Mouse (Mus musculus): ENCODE measurements at regions not wholly inside any gene's neighbourhood (a gene's known extent, or its start where the extent isn't known, plus 50 kb on each side); places are given as distances from the start of the nearest gene placed in this dataset.
"Not testable (repeated sequence)": the region's sequence is repeated elsewhere in the genome, so short reads cannot be mapped to it uniquely, and the experiment has no call there.

GRCm38 (mm10) chrX:166809165-166809564 lies 223.6 kb upstream of the Egfl6 start:
- intact Hi-C loops (cut with DNase I): no loop called here

DNA sequence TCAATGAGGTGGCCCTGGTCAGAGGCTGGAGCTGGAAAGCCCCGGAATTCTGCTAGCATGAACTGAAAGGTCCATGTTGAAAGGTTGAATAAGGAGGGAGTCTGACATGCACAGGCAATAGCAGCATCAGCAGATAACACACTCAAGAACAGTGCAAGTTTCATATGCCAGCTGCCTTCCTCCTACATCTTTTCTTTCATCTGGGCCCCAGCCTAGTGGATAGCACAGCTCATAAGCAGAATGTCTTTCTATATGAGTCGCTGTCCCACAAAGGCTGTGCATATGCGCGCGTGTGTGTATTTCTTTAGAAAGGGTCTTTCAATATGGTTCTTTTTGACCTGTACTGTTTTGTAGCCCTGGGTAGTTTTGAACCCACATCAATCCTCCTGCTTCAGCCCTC lies 222.7 kb upstream of the Egfl6 start:
- intact Hi-C loops (cut with DNase I): no loop called here

GRCm38 (mm10) chrX:166805957-166806356 lies 220.4 kb upstream of the Egfl6 start:
- intact Hi-C loops (cut with DNase I): no loop called here

DNA sequence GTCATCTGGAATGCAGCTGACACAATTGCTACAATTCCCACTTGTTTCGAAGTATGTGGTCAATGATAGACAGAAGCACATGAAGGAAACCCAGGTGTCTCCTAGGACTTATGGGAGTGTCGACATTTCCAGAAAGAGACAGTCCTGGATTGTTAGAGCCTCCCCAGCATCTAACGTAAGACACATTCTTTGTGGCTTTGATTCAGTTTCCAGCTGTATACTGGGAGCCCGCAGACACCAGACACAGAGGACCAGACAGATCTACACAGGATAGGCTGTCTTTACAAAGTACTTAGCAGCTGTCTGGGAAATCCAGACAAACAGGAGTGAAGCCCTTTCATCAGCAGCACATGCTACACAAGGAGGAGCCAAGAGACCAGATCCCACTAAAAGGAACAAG lies 220.0 kb upstream of the Egfl6 start:
- intact Hi-C loops (cut with DNase I): no loop called here

DNA sequence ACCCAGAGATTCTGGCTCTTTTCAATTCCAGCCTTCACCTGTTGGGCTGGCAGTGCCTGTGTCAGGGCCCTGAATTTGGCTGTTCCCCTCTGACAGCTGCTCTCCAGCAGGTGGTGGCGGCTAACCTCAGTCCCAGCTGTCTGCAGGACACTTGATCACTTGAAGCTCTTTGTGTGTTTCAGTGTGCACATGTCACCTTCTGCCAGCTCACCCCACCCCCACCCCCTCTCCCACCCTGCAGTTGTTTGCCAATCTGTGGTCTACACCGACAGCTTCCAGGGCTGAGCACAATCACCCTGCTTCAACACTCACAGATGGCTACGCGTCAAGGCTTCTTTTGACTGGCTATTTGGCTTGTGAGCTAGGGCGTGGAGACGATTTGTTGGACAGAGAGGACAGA lies 217.7 kb upstream of the Egfl6 start:
- intact Hi-C loops (cut with DNase I): no loop called here

GRCm38 (mm10) chrX:166801017-166801416 lies 215.5 kb upstream of the Egfl6 start:
- intact Hi-C loops (cut with DNase I): no loop called here

DNA sequence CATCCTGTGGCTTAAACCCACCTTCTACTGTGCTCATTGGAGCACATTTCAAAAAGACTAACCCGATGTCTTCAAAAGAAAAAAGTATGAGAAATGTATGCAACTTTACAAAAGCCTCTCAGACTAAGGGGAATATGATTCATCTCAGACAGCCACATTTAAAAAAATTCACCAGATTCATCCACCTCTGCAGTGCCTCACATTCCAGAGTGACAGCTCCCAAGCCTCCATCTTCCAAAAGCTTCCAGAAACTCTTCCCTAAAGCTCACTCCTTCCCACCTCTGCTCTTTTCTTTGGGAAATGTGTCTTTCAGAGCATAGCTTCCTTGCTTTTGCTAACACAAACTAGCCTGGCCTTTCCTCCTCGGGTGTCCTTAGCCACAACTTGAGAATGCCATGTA lies 210.1 kb upstream of the Egfl6 start:
- intact Hi-C loops (cut with DNase I): no loop called here

- intact Hi-C loops (cut with DNase I): no loop called here
These were observed 203.5 kb upstream of the Egfl6 start for GRCm38 (mm10) chrX:166789031-166789430.

DNA sequence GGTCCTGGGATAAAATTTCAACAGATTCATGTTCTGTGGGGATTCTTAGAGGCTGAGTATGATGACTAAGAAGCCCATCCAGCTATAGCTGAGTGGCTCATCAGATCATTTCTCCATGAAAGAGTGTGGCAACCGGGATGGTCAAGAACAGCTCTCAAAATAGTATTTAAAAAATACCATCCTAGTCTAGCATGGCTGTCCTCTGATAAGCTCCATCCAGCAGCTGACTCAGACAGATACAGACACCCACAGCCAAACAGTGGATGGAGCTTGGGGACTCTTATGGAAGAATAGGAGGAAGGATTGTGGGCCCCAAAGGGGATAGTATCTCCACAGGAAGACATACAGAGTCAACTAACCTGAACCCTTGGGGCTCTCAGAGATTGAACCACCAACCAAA lies 201.6 kb upstream of the Egfl6 start:
- intact Hi-C loops (cut with DNase I): not testable (repeated sequence)

DNA sequence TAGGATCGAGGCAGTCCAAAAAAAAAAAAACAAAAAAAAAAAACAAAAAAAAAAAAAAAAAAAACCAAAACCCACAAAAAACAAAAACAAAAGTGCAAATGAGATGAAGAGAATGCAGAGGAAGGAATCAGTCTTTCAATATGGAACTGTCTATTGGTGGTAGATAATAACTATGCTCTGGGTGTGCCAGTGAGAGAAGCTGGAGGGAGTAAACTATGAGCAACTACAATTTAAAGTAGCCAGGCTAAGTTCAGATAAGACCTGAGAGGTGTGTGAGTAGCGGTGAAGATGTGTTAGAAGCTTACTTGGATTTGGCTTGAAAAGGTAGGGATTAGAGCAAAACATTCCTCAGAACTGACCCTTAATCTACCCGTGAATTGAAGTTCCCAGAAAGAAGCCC lies 200.1 kb upstream of the Egfl6 start:
- intact Hi-C loops (cut with DNase I): no loop called here

DNA sequence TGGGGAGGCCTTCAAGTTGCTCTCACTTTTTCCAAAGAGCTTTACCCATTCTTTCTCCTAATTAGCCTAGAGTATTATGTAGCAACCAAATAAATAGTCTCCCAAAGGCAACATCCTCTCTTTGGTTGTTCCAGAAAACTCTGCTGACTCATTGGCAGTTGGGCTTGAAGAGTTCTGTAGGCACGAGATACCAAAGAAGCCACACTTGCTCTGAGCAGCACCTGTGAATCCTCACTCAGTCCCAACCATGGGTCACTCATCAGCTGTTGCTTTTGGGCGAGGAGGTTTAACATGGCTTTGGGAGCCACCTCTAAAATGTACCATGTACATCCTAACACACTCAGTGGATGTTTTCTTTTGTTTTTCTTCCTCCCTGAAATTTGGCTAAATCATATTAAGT lies 197.9 kb upstream of the Egfl6 start:
- intact Hi-C loops (cut with DNase I): no loop called here

- intact Hi-C loops (cut with DNase I): no loop called here
These were observed 194.0 kb upstream of the Egfl6 start for GRCm38 (mm10) chrX:166779334-166780092.

- intact Hi-C loops (cut with DNase I): no loop called here
These were observed 187.9 kb upstream of the Egfl6 start for GRCm38 (mm10) chrX:166773408-166773854.

DNA sequence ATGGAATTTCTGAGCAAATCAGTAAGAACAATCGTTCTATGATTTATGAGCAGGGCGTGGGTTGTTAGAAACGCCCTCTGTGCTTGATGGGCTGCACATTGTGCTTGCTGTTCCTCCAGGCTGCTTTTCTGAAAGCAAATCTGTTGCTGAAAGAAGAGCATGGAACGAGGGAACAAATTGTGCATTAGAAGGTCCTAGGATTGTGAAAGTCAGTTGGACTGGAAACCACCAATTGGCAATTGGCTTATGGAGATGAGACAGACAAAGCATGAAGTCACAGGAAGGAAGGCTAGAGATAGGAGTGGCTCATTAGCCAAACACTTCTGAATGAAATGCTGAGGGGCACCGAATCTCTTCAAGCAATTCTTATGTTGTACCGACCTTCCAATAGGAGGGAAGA lies 181.5 kb upstream of the Egfl6 start:
- intact Hi-C loops (cut with DNase I): no loop called here

DNA sequence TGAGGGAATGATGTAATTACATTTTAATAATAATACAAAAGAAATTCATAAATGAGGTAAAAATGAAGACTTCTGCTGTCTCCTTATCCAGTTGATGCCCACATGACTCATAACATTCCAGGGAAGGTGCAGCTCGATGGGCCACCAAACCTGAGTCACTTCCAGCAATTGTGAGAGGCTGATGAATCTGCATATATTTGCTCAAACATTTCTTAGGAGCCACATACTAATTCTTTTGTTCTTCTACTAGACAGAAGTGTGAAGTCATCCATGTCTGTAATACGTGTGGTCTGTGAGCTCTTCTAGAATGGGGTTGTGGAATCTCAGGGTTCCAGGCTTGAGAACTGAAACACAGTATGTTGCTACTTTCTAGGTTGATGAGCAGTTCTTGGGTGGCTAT lies 180.1 kb upstream of the Egfl6 start:
- intact Hi-C loops (cut with DNase I): no loop called here

GRCm38 (mm10) chrX:166762098-166762497 lies 176.6 kb upstream of the Egfl6 start:
- intact Hi-C loops (cut with DNase I): no loop called here

DNA sequence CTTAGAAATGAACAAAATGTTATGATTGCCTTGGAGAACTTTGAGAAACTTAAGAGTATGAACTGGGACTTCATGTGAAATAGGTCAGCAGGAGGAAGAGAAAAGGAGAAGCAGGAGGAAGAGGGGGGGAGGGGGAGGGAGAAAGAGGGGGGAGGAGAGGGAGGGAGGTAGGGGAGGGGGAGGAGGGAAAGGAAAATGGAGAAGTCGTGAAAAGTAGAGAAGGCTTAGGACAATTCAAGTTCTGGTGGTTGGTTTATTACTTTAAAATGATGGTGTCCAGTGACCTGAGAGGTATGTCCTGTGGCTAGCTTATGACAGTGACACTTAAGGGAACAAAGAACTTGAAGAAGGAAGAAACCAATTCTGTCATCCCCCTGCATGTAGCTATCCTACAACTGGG lies 171.6 kb upstream of the Egfl6 start:
- intact Hi-C loops (cut with DNase I): no loop called here

DNA sequence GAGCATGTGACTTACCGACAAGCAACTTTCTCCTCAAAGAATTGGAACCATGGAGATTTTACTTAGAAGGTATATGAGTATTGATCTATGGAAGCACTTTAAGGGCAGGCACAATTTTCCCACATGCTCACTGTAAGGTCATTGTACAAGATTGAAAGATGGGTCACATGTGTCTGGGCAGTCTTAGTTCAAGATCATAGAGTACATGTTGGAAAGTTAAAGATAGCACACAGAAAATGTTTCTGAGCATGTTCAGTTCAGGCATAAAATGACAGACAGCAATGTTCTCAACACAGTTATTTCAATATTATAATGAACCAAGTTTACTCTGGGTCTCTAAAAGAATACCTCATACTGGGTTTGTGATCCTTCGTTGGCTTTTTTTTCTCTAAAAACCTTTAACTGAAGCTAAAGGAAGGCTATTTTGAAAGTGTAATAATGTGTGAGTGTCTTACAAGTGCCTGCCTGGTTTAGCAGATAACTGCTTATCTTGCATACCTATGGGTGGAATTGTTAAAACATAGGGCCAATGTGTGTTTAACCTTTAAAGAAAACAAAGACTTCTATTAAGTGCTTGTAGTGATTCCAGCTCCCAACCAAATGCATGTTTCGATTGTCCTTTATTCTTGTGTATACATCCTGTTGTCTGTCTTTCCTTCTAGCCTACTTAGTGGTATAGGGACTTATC lies 169.6 kb upstream of the Egfl6 start:
- intact Hi-C loops (cut with DNase I): no loop called here

GRCm38 (mm10) chrX:166749055-166749679 lies 163.6 kb upstream of the Egfl6 start:
- intact Hi-C loops (cut with DNase I): no loop called here

DNA sequence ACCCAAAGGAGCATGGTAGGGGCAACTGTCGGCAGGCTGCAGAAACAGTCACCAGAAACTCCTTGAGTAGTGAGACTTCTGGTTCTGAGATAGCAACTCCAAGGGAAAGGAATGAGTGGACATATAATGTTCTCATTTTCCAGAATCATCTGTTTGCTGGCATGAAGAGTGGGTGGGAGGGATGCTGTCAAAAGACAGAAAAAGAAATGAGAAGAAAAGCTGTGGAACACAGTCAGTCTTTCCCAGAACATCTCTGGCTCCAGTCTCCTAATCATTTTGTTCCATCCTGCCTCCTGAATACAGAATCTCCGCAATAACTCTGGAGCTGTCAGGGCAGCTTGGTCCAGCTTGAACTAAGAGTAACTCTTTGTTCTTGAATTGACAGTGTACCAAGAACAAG lies 145.8 kb upstream of the Egfl6 start:
- intact Hi-C loops (cut with DNase I): no loop called here

GRCm38 (mm10) chrX:166728622-166728928 lies 143.1 kb upstream of the Egfl6 start:
- intact Hi-C loops (cut with DNase I): no loop called here

DNA sequence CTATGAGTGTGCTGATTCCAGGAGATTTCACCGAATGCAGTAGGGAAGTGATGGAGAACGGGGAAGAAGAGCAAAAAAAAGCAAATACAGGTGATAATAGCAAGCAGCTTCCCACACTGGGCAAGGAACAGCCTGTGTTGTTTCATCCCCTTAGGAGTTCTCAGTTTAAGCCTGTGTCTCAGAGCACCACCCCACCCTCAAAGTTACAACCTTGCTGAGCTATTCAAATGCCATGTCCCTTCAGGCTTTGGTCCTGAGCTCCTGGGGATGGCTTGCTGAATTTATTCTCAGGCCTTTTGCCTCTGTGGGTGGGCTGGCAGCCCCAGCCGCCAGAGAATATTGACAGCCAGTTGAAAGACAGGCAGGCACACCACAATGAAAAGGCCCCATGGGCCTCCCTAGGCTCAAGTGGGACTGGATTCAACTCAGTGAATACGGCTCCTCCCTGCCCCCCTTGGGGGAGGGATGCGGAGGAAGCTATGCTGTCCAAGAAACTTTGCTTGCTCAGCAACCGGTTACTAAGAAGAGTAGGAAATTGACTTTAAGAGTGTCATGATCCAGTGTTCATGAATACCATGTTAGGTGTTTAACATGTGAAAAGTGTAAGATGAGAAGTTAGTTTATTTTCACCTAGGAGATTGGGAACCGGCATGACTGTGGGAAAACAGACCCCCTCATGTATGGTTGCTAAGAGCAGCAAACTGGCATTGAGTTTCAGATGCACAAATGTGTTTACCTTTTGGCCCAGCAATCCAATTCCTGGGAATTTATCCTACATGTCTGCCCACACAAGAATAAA lies 142.5 kb upstream of the Egfl6 start:
- intact Hi-C loops (cut with DNase I): no loop called here
